Mouse (Mus musculus): ENCODE data around the gene Cpne1. TPM values are rescaled to one million over a fixed set of nuclear protein-coding genes. Genes with fewer than 3 reads are reported as not detected.

The Cpne1 gene
- polyA plus RNA-seq, 1 experiment from 2014 or later: 22.1 TPM

DNA sequence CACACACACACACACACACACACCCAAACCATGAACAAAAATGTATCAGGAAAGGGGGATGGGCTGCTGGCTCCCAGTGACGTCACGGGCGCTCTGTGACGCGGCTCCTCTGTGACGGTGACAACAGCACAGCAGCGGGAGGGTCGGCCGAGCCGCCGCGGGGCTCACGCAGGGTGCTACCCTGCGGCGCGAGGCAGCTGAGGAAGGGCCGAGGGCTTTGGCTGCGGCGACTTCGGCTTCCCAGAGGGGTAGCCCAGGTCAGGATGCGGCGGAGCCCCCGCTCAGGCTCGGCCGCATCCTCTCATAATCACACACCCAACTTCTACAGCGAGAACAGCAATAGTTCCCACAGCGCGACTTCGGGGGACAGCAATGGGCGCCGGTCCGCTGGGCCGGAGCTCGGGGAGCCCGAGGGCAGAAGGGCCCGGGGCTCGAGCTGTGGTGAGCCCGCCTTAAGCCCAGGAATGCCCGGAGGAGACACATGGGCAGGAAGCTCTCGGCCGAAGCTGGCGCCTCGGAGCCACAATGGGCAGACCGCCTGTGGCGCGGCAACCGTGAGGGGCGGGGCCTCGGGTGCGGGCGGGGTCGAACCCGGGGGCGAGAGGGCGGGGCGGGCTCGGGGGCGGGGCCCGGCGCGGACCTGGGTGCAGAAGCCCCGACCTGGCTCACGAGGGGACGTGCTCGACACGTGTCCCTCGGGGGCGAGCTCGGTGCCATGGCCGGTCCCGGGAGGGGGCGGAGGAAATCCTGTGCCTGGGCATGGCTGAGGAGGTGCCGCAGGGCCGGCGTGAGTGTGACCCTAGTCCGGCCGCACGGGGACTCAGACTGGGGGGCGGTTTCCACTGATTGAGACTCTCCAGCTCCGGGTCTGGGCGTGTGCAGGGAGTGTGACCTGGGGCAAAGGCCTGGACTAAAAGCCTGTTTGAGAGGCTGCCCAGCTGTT lies 46.4 kb downstream of the Cpne1 start, which contains the start of gene Spag4:
Spag4 (plus strand) TSS at position 77 of the 943 bp plus-strand sequence.
- peak within 1 kb of the TSS; percentile 58 to 75 for H3K27ac ChIP-seq (replicated peaks in 1 of 2; ENCODE audit: control insufficient read depth in 1 of 2, insufficient read depth in 1 of 2, low read depth in 2 of 2, low read length in 2 of 2)
- H3K36me3 ChIP-seq (ENCODE audit: control insufficient read depth, insufficient read depth, low read length): peaks cover 17% of the 10 kb centered on the region
- no peaks in the 10 kb centered on the region for H3K27me3 ChIP-seq (ENCODE audit: control insufficient read depth, insufficient read depth, low read length)
- H3K4me1 ChIP-seq (ENCODE audit: control insufficient read depth in 2 of 2, insufficient read depth in 2 of 2, low read length in 2 of 2): peaks cover 2 to 6% of the 10 kb centered on the region in 2 experiments; a peak in 3 of 4 replicates
- peak within 1 kb of the TSS; percentile 78 to 83 for H3K4me3 ChIP-seq (ENCODE audit: control insufficient read depth in 1 of 2, insufficient read depth in 1 of 2, low read depth in 1 of 2, low read length in 2 of 2)
- under 1% methylated on average over 81 of the region's 81 CpGs for WGBS
- peak; percentile 77 for ATAC-seq (ENCODE audit: insufficient number of reproducible peaks, insufficient read depth, low FRiP score, low read depth)
- peaks cover 3% of the 10 kb centered on the region; the same call in 1 of the 2 replicates for H3K9me3 ChIP-seq (ENCODE audit: control insufficient read depth, low read length)
- H3K4me2 ChIP-seq (ENCODE audit: low read length): peak within 1 kb of the TSS; percentile 97
- peak within 1 kb of the TSS; percentile 84 for H3K9ac ChIP-seq (ENCODE audit: low read length)

DNA sequence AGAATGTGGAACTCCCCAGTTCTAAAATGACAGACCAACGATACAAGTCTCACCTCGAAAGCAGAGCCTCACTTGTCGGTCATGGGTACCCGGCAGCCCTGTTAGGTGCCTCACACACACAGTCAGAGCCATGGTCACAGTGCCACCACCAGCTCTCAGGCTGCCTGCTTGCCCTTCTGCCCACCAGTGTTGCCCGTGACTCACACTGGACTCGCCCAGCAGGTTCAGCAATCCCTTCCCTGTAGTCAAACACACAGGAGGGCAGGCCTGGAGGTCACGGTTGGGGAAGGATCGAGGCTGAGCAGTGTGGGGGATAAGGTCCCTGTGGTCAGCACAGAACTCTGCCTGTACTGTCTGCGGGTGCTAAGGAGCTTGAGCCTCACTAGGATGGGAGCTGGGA lies 58.9 kb downstream of the Cpne1 start, which contains the start of gene Fer1l4:
Fer1l4 (minus strand) TSS at position 132 of the 400 bp plus-strand sequence.
- WGBS: 79% methylated on average over 9 of the region's 9 CpGs
- ATAC-seq (ENCODE audit: insufficient number of reproducible peaks, insufficient read depth, low FRiP score, low read depth): no peak
- H3K4me3 ChIP-seq (ENCODE audit: control insufficient read depth in 1 of 2, insufficient read depth in 1 of 2, low read depth in 1 of 2, low read length in 2 of 2): no peak within 1 kb of the TSS
- no peaks in the 10 kb centered on the region for H3K4me1 ChIP-seq (ENCODE audit: control insufficient read depth in 2 of 2, insufficient read depth in 2 of 2, low read length in 2 of 2)
- no peak within 1 kb of the TSS for H3K27ac ChIP-seq (replicated peaks in 1 of 2; ENCODE audit: control insufficient read depth in 1 of 2, insufficient read depth in 1 of 2, low read depth in 2 of 2, low read length in 2 of 2)
- H3K9ac ChIP-seq (ENCODE audit: low read length): no peak within 1 kb of the TSS
- H3K36me3 ChIP-seq (ENCODE audit: control insufficient read depth, insufficient read depth, low read length): no peaks in the 10 kb centered on the region
- no peak within 1 kb of the TSS for H3K4me2 ChIP-seq (ENCODE audit: low read length)
- peaks cover 5% of the 10 kb centered on the region; the same call in 1 of the 2 replicates for H3K27me3 ChIP-seq (ENCODE audit: control insufficient read depth, insufficient read depth, low read length)
- H3K9me3 ChIP-seq (ENCODE audit: control insufficient read depth, low read length): no peaks in the 10 kb centered on the region

DNA sequence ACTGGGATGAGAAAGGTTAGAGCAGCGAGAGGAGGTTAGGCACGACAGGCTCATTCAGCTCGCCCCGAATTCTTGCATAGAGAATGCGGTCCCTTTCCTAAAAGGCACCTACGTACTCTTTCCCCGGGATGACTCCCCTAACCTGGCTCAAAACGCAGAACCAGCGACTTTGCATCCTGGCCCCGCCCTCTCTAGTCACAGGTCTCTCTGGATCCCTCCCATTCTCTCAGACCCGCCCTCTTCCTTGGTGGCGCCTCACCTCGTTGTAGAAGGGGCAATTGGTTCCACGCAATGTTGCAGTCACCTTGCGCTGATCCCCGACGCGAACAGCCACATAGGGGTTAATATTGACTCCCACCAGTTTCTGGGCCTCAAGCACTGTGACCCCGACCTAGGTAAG lies 63.8 kb downstream of the Cpne1 start:
- peaks cover 20% of the 10 kb centered on the region for H3K27me3 ChIP-seq (ENCODE audit: control insufficient read depth, insufficient read depth, low read length)
- H3K27ac ChIP-seq (replicated peaks in 1 of 2; ENCODE audit: control insufficient read depth in 1 of 2, insufficient read depth in 1 of 2, low read depth in 2 of 2, low read length in 2 of 2): no peak overlapping the region
- H3K9ac ChIP-seq (ENCODE audit: low read length): no peak overlapping the region
- no peak for ATAC-seq (ENCODE audit: insufficient number of reproducible peaks, insufficient read depth, low FRiP score, low read depth)
- H3K9me3 ChIP-seq (ENCODE audit: control insufficient read depth, low read length): no peaks in the 10 kb centered on the region
- no peak overlapping the region for H3K4me3 ChIP-seq (ENCODE audit: control insufficient read depth in 1 of 2, insufficient read depth in 1 of 2, low read depth in 1 of 2, low read length in 2 of 2)
- 10% methylated on average over 19 of the region's 19 CpGs for WGBS
- H3K4me1 ChIP-seq (ENCODE audit: control insufficient read depth in 2 of 2, insufficient read depth in 2 of 2, low read length in 2 of 2): no peaks in the 10 kb centered on the region
- no peaks in the 10 kb centered on the region for H3K36me3 ChIP-seq (ENCODE audit: control insufficient read depth, insufficient read depth, low read length)
- H3K4me2 ChIP-seq (ENCODE audit: low read length): peak overlapping the region; percentile 34; the same call in 1 of the 2 replicates

DNA sequence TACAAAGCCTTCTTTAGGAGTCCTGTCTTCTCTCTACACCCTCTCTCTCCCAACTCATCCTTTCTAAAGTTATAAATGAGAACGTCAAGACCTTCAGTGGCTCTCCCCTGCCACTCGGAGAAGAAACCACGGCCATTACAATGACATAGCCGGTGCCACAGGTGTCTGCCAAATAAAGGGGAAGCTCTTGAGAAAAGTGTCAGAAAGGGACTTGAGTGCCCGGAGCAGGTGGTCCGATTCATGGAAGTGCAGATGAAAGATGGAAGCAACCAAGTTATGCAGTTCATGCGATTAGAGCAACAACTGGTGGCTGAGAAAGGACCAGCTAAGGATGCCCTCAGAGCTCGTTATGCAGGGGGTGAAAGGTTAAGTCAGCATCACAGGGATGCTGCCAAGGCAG lies 68.9 kb downstream of the Cpne1 start:
- no peak overlapping the region for H3K4me2 ChIP-seq (ENCODE audit: low read length)
- 80% methylated on average over 8 of the region's 8 CpGs for WGBS
- peaks cover 16% of the 10 kb centered on the region for H3K27me3 ChIP-seq (ENCODE audit: control insufficient read depth, insufficient read depth, low read length)
- H3K9ac ChIP-seq (ENCODE audit: low read length): no peak overlapping the region
- H3K27ac ChIP-seq (replicated peaks in 1 of 2; ENCODE audit: control insufficient read depth in 1 of 2, insufficient read depth in 1 of 2, low read depth in 2 of 2, low read length in 2 of 2): no peak overlapping the region
- H3K36me3 ChIP-seq (ENCODE audit: control insufficient read depth, insufficient read depth, low read length): no peaks in the 10 kb centered on the region
- ATAC-seq (ENCODE audit: insufficient number of reproducible peaks, insufficient read depth, low FRiP score, low read depth): no peak
- H3K9me3 ChIP-seq (ENCODE audit: control insufficient read depth, low read length): no peaks in the 10 kb centered on the region
- H3K4me3 ChIP-seq (ENCODE audit: control insufficient read depth in 1 of 2, insufficient read depth in 1 of 2, low read depth in 1 of 2, low read length in 2 of 2): no peak overlapping the region
- no peaks in the 10 kb centered on the region for H3K4me1 ChIP-seq (ENCODE audit: control insufficient read depth in 2 of 2, insufficient read depth in 2 of 2, low read length in 2 of 2)

DNA sequence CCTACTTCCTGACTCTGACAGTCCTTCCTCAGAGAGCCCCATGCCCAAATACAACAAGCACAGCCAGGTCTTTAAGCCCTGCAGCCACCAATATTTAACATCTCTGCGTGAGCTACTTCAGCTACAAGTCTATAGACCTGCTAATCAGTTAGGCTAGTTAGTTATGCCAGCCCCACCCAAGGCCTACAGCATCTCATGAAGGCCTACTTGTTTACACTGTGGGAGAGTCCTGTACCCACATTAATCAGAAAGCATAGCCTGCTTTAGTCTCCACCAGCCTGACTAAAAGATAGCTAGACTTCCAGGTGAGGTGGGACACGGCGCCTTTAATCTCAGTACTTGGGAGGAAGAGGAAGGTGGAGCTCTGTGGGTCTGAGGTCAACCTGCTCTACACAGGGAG lies 72.4 kb downstream of the Cpne1 start:
- Histone ChIP-seq H3K27me3 (ENCODE audit: control insufficient read depth, insufficient read depth, low read length) (no peaks in the 10 kb centered on the region), H3K27ac (replicated peaks in 1 of 2; ENCODE audit: control insufficient read depth in 1 of 2, insufficient read depth in 1 of 2, low read depth in 2 of 2, low read length in 2 of 2) (no peak overlapping the region), H3K4me2 (ENCODE audit: low read length) (no peak overlapping the region), H3K36me3 (ENCODE audit: control insufficient read depth, insufficient read depth, low read length) (no peaks in the 10 kb centered on the region), H3K4me3 (ENCODE audit: control insufficient read depth in 1 of 2, insufficient read depth in 1 of 2, low read depth in 1 of 2, low read length in 2 of 2) (no peak overlapping the region), H3K9ac (ENCODE audit: low read length) (no peak overlapping the region), H3K9me3 (ENCODE audit: control insufficient read depth, low read length) (no peaks in the 10 kb centered on the region), H3K4me1 (ENCODE audit: control insufficient read depth in 2 of 2, insufficient read depth in 2 of 2, low read length in 2 of 2) (no peaks in the 10 kb centered on the region)
- 88% methylated on average over 3 of the region's 3 CpGs for WGBS
- ATAC-seq (ENCODE audit: insufficient number of reproducible peaks, insufficient read depth, low FRiP score, low read depth): no peak

DNA sequence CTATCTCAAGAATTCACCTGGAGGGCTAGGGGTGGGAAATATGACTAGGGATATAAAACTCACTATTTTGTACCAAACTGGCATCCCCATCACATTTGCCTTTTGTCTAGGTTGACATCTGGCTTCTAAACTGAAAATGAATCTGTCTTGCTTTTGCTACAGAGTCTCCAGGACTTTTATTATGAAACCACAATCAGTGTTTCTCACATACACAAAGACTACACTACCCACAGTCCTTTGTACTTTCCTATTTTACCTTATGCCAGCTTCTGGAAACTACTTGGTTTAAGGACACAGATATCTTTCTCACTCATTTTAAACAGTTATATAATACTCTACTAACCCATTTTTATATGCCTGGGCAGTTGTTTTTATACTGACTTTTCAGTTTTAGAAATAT lies 86.3 kb downstream of the Cpne1 start:
- Histone ChIP-seq H3K27ac (replicated peaks in 1 of 2; ENCODE audit: control insufficient read depth in 1 of 2, insufficient read depth in 1 of 2, low read depth in 2 of 2, low read length in 2 of 2) (no peak overlapping the region), H3K9ac (ENCODE audit: low read length) (no peak overlapping the region), H3K4me2 (ENCODE audit: low read length) (no peak overlapping the region), H3K4me1 (ENCODE audit: control insufficient read depth in 2 of 2, insufficient read depth in 2 of 2, low read length in 2 of 2) (no peaks in the 10 kb centered on the region), H3K4me3 (ENCODE audit: control insufficient read depth in 1 of 2, insufficient read depth in 1 of 2, low read depth in 1 of 2, low read length in 2 of 2) (no peak overlapping the region), H3K9me3 (ENCODE audit: control insufficient read depth, low read length) (no peaks in the 10 kb centered on the region), H3K27me3 (ENCODE audit: control insufficient read depth, insufficient read depth, low read length) (no peaks in the 10 kb centered on the region), H3K36me3 (ENCODE audit: control insufficient read depth, insufficient read depth, low read length) (no peaks in the 10 kb centered on the region)
- ATAC-seq (ENCODE audit: insufficient number of reproducible peaks, insufficient read depth, low FRiP score, low read depth): no peak

Measured in heart, embryonic 14.5 days (tissue).